Mouse (Mus musculus) retina, postnatal 7 days (tissue): ENCODE data around the gene Plekhh3.

Experiments
- DNase-seq: peaks from one replicate; pipeline ENCODE4 v3.0.0-alpha.2; 2012; ENCODE audit warnings: low read depth, low spot score

Gene Plekhh3

GRCm38 (mm10) chr11:101170811-101171610 lies at the start of gene Plekhh3:
Plekhh3 (minus strand) TSS chr11:101171351.
- DNase-seq = peak; percentile 94

- no peak for DNase-seq
Observed at GRCm38 (mm10) chr11:101220853-101221252, 49.7 kb upstream of the Plekhh3 start.

GRCm38 (mm10) chr11:101218436-101219055 lies 47.4 kb upstream of the Plekhh3 start:
- no peak for DNase-seq

- no peak for DNase-seq
Observed at GRCm38 (mm10) chr11:101216936-101217335, 45.8 kb upstream of the Plekhh3 start.

GRCm38 (mm10) chr11:101211970-101212369 lies 40.8 kb upstream of the Plekhh3 start:
- peak; percentile 70 for DNase-seq

GRCm38 (mm10) chr11:101200986-101201385 lies 29.8 kb upstream of the Plekhh3 start:
- DNase-seq = peak; percentile 40

GRCm38 (mm10) chr11:101199555-101199954 lies 28.4 kb upstream of the Plekhh3 start:
- DNase-seq = no peak

- DNase-seq = no peak
Observed at GRCm38 (mm10) chr11:101196175-101196574, 25.0 kb upstream of the Plekhh3 start.

- no peak for DNase-seq
Observed at GRCm38 (mm10) chr11:101195571-101195970, 24.4 kb upstream of the Plekhh3 start.

GRCm38 (mm10) chr11:101195101-101195500 lies 23.9 kb upstream of the Plekhh3 start:
- no peak for DNase-seq

- no peak for DNase-seq
Observed at GRCm38 (mm10) chr11:101194643-101195042, 23.5 kb upstream of the Plekhh3 start.

GRCm38 (mm10) chr11:101194137-101194536 lies 23.0 kb upstream of the Plekhh3 start:
- DNase-seq = no peak

GRCm38 (mm10) chr11:101193076-101193475 lies 21.9 kb upstream of the Plekhh3 start:
- no peak for DNase-seq

GRCm38 (mm10) chr11:101192646-101193045 lies 21.5 kb upstream of the Plekhh3 start:
- no peak for DNase-seq

- no peak for DNase-seq
Observed at GRCm38 (mm10) chr11:101191919-101192470, 20.8 kb upstream of the Plekhh3 start.

- DNase-seq = no peak
Observed at GRCm38 (mm10) chr11:101190913-101191907, 20.1 kb upstream of the Plekhh3 start.

- no peak for DNase-seq
Observed at GRCm38 (mm10) chr11:101190181-101190912, 19.2 kb upstream of the Plekhh3 start.

GRCm38 (mm10) chr11:101189495-101190180 lies 18.5 kb upstream of the Plekhh3 start:
- DNase-seq = no peak

GRCm38 (mm10) chr11:101188166-101188805 lies 17.1 kb upstream of the Plekhh3 start:
- no peak for DNase-seq

- DNase-seq = no peak
Observed at GRCm38 (mm10) chr11:101187541-101187940, 16.4 kb upstream of the Plekhh3 start.
